Mouse (Mus musculus): ENCODE results near the gene Limk2. TPM values are rescaled to one million over a fixed set of nuclear protein-coding genes. Genes with fewer than 3 reads are reported as not detected.

Limk2 gene
- total RNA-seq, 1 experiment from 2014 or later = 18.0 TPM

GRCm38 (mm10) chr11:3297871-3298812 is 110.8 kb downstream of the Limk2 start:
- ATAC-seq (replicated peaks in 1 of 2; ENCODE audit: insufficient read depth in 1 of 2, low FRiP score in 2 of 2, low TSS enrichment in 1 of 2, low read depth in 1 of 2, poor library complexity in 2 of 2, severe bottlenecking in 2 of 2) = peak; percentile 74 to 79

GRCm38 (mm10) chr11:3296056-3296455 is 112.9 kb downstream of the Limk2 start:
- ATAC-seq (replicated peaks in 1 of 2; ENCODE audit: insufficient read depth in 1 of 2, low FRiP score in 2 of 2, low TSS enrichment in 1 of 2, low read depth in 1 of 2, poor library complexity in 2 of 2, severe bottlenecking in 2 of 2) = no peak

- no peak for ATAC-seq (replicated peaks in 1 of 2; ENCODE audit: insufficient read depth in 1 of 2, low FRiP score in 2 of 2, low TSS enrichment in 1 of 2, low read depth in 1 of 2, poor library complexity in 2 of 2, severe bottlenecking in 2 of 2)
Measured at GRCm38 (mm10) chr11:3294641-3295040, 114.3 kb downstream of the Limk2 start.

Other genes with a start within 250 kb of the Limk2 start
- gene Sfi1, start 215.7 kb downstream of the Limk2 start, total RNA-seq (2017) = 26.0 and 40.1 TPM in 2 replicates
- 43.4 and 54.7 TPM in 2 replicates for gene Eif4enif1, start 206.8 kb downstream of the Limk2 start, total RNA-seq (2017)
- gene Drg1, start 142.8 kb downstream of the Limk2 start, total RNA-seq (2017) = 143 and 247 TPM in 2 replicates
- 81.0 and 84.7 TPM in 2 replicates for gene Patz1, start 120.3 kb downstream of the Limk2 start, total RNA-seq (2017)
- 89.8 and 116 TPM in 2 replicates for gene Pik3ip1, start 78.8 kb downstream of the Limk2 start, total RNA-seq (2017)
- 10.9 and 15.6 TPM in 2 replicates for gene Rnf185, start 43.2 kb upstream of the Limk2 start, total RNA-seq (2017)
- not detected in 2 replicates for gene Pla2g3, start 79.1 kb upstream of the Limk2 start, total RNA-seq (2017)
- gene Inpp5j, start 95.6 kb upstream of the Limk2 start, total RNA-seq (2017) = 0.19 TPM in 1 of 2 replicates, not detected in the other
- gene Selenom, start 105.5 kb upstream of the Limk2 start, total RNA-seq (2017) = 4.8 and 7.6 TPM in 2 replicates
- gene Smtn, start 131.4 kb upstream of the Limk2 start, total RNA-seq (2017) = 6.9 and 9.8 TPM in 2 replicates
- 39.3 and 44.2 TPM in 2 replicates for gene Morc2a, start 240.0 kb upstream of the Limk2 start, total RNA-seq (2017)

All from hematopoietic stem cell, adult 5-6 weeks (primary cell).